Mouse (Mus musculus) urinary bladder, adult 18-20 months (tissue): ENCODE results near the gene Syngr3.

Experiments used
- DNase-seq, 2 experiments: peaks; one replicate each; pipeline ENCODE4 v3.0.0; 2022; ENCODE audit warnings: low spot score in 2 of 2, mixed read lengths in 2 of 2

Syngr3 gene

GRCm38 (mm10) chr17:24644875-24645721, 44.7 kb downstream of the Syngr3 start:
- no peak for DNase-seq

- no peak for DNase-seq
Observed at GRCm38 (mm10) chr17:24644030-24644715, 45.6 kb downstream of the Syngr3 start.

GRCm38 (mm10) chr17:24642791-24643343, 46.9 kb downstream of the Syngr3 start:
- DNase-seq, result no peak

- DNase-seq, result no peak
Observed at GRCm38 (mm10) chr17:24641944-24642343, 47.8 kb downstream of the Syngr3 start.

GRCm38 (mm10) chr17:24640581-24640980, 49.2 kb downstream of the Syngr3 start:
- no peak for DNase-seq

GRCm38 (mm10) chr17:24640119-24640518, 49.6 kb downstream of the Syngr3 start:
- DNase-seq, result no peak

- no peak for DNase-seq
Observed at GRCm38 (mm10) chr17:24639571-24639988, 50.2 kb downstream of the Syngr3 start.

- DNase-seq, result peak in 1 of 2 experiments; percentile 59
Observed at GRCm38 (mm10) chr17:24638840-24639239, 50.9 kb downstream of the Syngr3 start.

GRCm38 (mm10) chr17:24638214-24638613, 51.5 kb downstream of the Syngr3 start:
- no peak for DNase-seq

GRCm38 (mm10) chr17:24636781-24637481, 52.8 kb downstream of the Syngr3 start:
- no peak for DNase-seq

GRCm38 (mm10) chr17:24635694-24636093, 54.1 kb downstream of the Syngr3 start:
- no peak for DNase-seq
